14 mouse cellular contexts compared by ENCODE assay signal in the genomic region with DNA sequence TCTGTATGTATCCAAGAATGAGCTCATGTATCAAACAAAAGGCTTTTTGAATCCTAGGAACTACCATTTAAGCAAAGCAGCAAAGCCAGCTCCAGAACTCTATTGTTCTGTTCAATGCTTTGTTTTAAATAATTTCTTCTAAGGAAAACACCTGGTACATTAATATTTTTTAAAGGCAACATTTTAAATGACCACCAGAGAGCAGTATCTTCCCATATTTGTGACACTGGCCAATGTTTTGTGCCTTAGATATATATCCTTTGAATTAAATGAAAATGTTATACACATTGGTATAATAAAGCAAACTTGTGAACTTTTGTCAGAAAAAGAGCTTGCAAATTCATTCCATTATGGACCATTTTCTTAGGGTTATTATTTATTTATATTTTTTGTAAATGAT. TPM values are rescaled to one million over a fixed set of nuclear protein-coding genes. Genes with fewer than 3 reads are reported as not detected.
DNase-seq lines count a peak whose midpoint lies in the region; ATAC-seq and TF ChIP-seq lines count a peak whose summit lies in the region.
"Had no signal": no experiment of that assay in that cellular context is flagged by ENCODE, and none has a peak within 500 bp of the region (broad histone marks: within the 10 kb centered on the region; RNA-seq: fewer than 3 reads in every experiment).

No protein-coding gene starts in this region.

- no peaks in the 10 kb centered on the region for H3K36me3 ChIP-seq in forebrain, embryonic 14.5 days (ENCODE audit: control insufficient read depth, insufficient read depth, low read length)
- H3K36me3 ChIP-seq in forebrain, embryonic 15.5 days = no peaks in the 10 kb centered on the region
- H3K36me3 ChIP-seq: liver, embryonic 15.5 days; neural tube, embryonic 15.5 days had no signal

- no peak for ATAC-seq in forebrain, embryonic 14.5 days
- no peak for ATAC-seq in forebrain, embryonic 15.5 days (replicated peaks)
- no peak for ATAC-seq in Patski

- no peak overlapping the region for H3K27ac ChIP-seq in forebrain, embryonic 14.5 days (ENCODE audit: low read depth, low read length)
- H3K27ac ChIP-seq in forebrain, embryonic 15.5 days (replicated peaks) = no peak overlapping the region
- H3K27ac ChIP-seq in layer of hippocampus, adult 2 months = no peak overlapping the region
- H3K27ac ChIP-seq: liver, embryonic 15.5 days; neural tube, embryonic 15.5 days had no signal

- H3K27me3 ChIP-seq in forebrain, embryonic 14.5 days (replicated peaks; ENCODE audit: control insufficient read depth, insufficient read depth, low read length) = no peaks in the 10 kb centered on the region
- no peaks in the 10 kb centered on the region for H3K27me3 ChIP-seq in forebrain, embryonic 15.5 days
- peaks cover 70% of the 10 kb centered on the region for H3K27me3 ChIP-seq in Patski
- H3K27me3 ChIP-seq: liver, embryonic 15.5 days; neural tube, embryonic 15.5 days had no signal

- DNase-seq in forebrain, embryonic 14.5 days (ENCODE audit: low spot score) = peak; percentile 45
- DNase-seq in layer of hippocampus, adult 2 months (ENCODE audit: low spot score in 2 of 2) = no peak
- DNase-seq in layer of hippocampus, adult 9-10 months (ENCODE audit: low spot score) = no peak
- DNase-seq in 416B (ENCODE audit: low read depth) = peak; percentile 29
- DNase-seq in Patski (ENCODE audit: low read depth, low spot score) = no peak
- DNase-seq in urinary bladder, adult 2 months (ENCODE audit: low spot score) = no peak
- DNase-seq in thymus, postnatal 10 days (ENCODE audit: low spot score in 2 of 2) = no peak
- DNase-seq: adrenal gland, adult 8-10 months; cerebellum, postnatal 14 days; kidney, postnatal 10 days; left cerebral cortex, postnatal 4 days had no signal

- H3K4me2 ChIP-seq in forebrain, embryonic 14.5 days (ENCODE audit: low read length) = no peak overlapping the region
- H3K4me2 ChIP-seq in forebrain, embryonic 15.5 days (replicated peaks) = no peak overlapping the region
- H3K4me2 ChIP-seq: liver, embryonic 15.5 days; neural tube, embryonic 15.5 days had no signal

- in situ Hi-C loops in Patski (cut with MboI; ENCODE audit: low pct_unique_long_range_greater_than_20kb) = loop anchor here (10.0 kb wide), 1 partner anchor 1148 kb away; no protein-coding TSS in a partner anchor

- no peak overlapping the region for H3K9ac ChIP-seq in forebrain, embryonic 14.5 days (ENCODE audit: low read length)
- H3K9ac ChIP-seq in forebrain, embryonic 15.5 days (replicated peaks) = no peak overlapping the region
- H3K9ac ChIP-seq: liver, embryonic 15.5 days; neural tube, embryonic 15.5 days had no signal

- POLR2A ChIA-PET in Patski (lab: Charles Lee) = no interaction called here

- peak; percentile 72 for TF ChIP-seq CTCF in layer of hippocampus, adult 2 months (conservative IDR thresholded peaks at IDR 0.05)
- peak; percentile 16 for TF ChIP-seq CTCF in Patski (IDR thresholded peaks at IDR 0.05)

- H3K4me1 ChIP-seq in forebrain, embryonic 14.5 days (ENCODE audit: control insufficient read depth, insufficient read depth, low read length) = no peaks in the 10 kb centered on the region
- H3K4me1 ChIP-seq in forebrain, embryonic 15.5 days = no peaks in the 10 kb centered on the region
- H3K4me1 ChIP-seq: liver, embryonic 15.5 days; neural tube, embryonic 15.5 days had no signal

- H3K9me3 ChIP-seq in forebrain, embryonic 14.5 days (replicated peaks; ENCODE audit: control insufficient read depth, low read length) = no peaks in the 10 kb centered on the region
- H3K9me3 ChIP-seq in forebrain, embryonic 15.5 days = no peaks in the 10 kb centered on the region
- H3K9me3 ChIP-seq: liver, embryonic 15.5 days; neural tube, embryonic 15.5 days had no signal

- no peak overlapping the region for H3K4me3 ChIP-seq in forebrain, embryonic 14.5 days (ENCODE audit: low read depth, low read length)
- no peak overlapping the region for H3K4me3 ChIP-seq in forebrain, embryonic 15.5 days
- no peak overlapping the region for H3K4me3 ChIP-seq in layer of hippocampus, adult 2 months
- H3K4me3 ChIP-seq: liver, embryonic 15.5 days; neural tube, embryonic 15.5 days had no signal

- CTCF ChIA-PET in Patski (lab: Charles Lee) = interaction anchor here (1.0 to 2.0 kb wide), 5 partner anchors 9 to 1155 kb away, joined by 3 to 7 read pairs (median 3); no protein-coding TSS in a partner anchor

RNA-seq across cellular contexts. Expression of gene Enox2, which starts 58.4 kb away (rescaled TPM):
- 9.6 and 9.9 TPM in 2 replicates for polyA plus RNA-seq in forebrain, embryonic 14.5 days (2014; fragmentation: Nextera tagmentation; extraction: Ambion mirVana)
- 8.5 and 9.1 TPM in 2 replicates for polyA plus RNA-seq in forebrain, embryonic 15.5 days (2015; fragmentation: Nextera tagmentation; extraction: Ambion mirVana)
- 10 to 100 TPM; 16.3 TPM for total RNA-seq in layer of hippocampus, adult 2 months (2021)
- polyA plus RNA-seq in Patski (2021) = 10.2 TPM
- 9.5 and 10.0 TPM in 2 replicates for polyA plus RNA-seq in urinary bladder, adult 2 months (2012; rRNA removed)

Comparison
In these comparisons a context has a peak if more than half of its experiments do, and no peak if none do; other contexts are left out.
1. DNase-seq: peak in forebrain, embryonic 14.5 days (single experiment) and 416B (single experiment); none in layer of hippocampus, adult 2 months (0 of 2), layer of hippocampus, adult 9-10 months (single experiment), Patski (single experiment), urinary bladder, adult 2 months (single experiment) and thymus, postnatal 10 days (0 of 2).